Mouse (Mus musculus) hindbrain, embryonic 10.5 days (tissue): ENCODE data around the gene Usp50. TPM values are rescaled to one million over a fixed set of nuclear protein-coding genes. Genes with fewer than 3 reads are reported as not detected.

Experiments
- DNase-seq: peaks from one replicate; pipeline ENCODE4 v3.0.0-alpha.2; 2017; ENCODE audit warnings: low spot score
- H3K27ac ChIP-seq: fragments of 300-500 bp; sonication (generic); 2 replicates; pipeline ENCODE4 v1.5.1; 2016; ENCODE audit warnings: mild to moderate bottlenecking, moderate library complexity
- H3K27me3 ChIP-seq: fragments of 300-500 bp; sonication (generic); 2 replicates; pipeline ENCODE4 v1.6.1; 2016; ENCODE audit warnings: mild to moderate bottlenecking; ENCODE audit not compliant: poor library complexity, insufficient read depth, severe bottlenecking
- H3K36me3 ChIP-seq: fragments of 300-500 bp; sonication (generic); 2 replicates; pipeline ENCODE4 v1.6.1; 2016; ENCODE audit warnings: mild to moderate bottlenecking, moderate library complexity
- H3K4me1 ChIP-seq: fragments of 300-500 bp; sonication (generic); replicated peaks from 2 replicates; pipeline ENCODE4 v1.6.1; 2016; ENCODE audit warnings: mild to moderate bottlenecking
- H3K4me3 ChIP-seq: fragments of 300-500 bp; sonication (generic); 2 replicates; pipeline ENCODE4 v1.5.1; 2016; ENCODE audit warnings: mild to moderate bottlenecking, moderate library complexity
- H3K9me3 ChIP-seq: fragments of 300-500 bp; sonication (generic); 2 replicates; pipeline ENCODE4 v1.6.1; 2016; ENCODE audit warnings: mild to moderate bottlenecking, moderate library complexity
- WGBS: fragments of 180-500 bp; shearing (Covaris S2); methylation state at CpG from one replicate; pipeline ENCODE4 v1.1.7; 2016; 5-methylcytosine and 5-hydroxymethylcytosine counted together
- polyA plus RNA-seq: library from polyadenylated mRNA; unstranded; fragments of >200 nt; fragmentation: Nextera tagmentation; extraction: Ambion mirVana; gene quantifications from 2 replicates; pipeline ENCODE4 v1.2.1, GENCODE M21; 2016

The Usp50 gene
- polyA plus RNA-seq, 1 experiment from 2014 or later: 2.1 TPM

DNA sequence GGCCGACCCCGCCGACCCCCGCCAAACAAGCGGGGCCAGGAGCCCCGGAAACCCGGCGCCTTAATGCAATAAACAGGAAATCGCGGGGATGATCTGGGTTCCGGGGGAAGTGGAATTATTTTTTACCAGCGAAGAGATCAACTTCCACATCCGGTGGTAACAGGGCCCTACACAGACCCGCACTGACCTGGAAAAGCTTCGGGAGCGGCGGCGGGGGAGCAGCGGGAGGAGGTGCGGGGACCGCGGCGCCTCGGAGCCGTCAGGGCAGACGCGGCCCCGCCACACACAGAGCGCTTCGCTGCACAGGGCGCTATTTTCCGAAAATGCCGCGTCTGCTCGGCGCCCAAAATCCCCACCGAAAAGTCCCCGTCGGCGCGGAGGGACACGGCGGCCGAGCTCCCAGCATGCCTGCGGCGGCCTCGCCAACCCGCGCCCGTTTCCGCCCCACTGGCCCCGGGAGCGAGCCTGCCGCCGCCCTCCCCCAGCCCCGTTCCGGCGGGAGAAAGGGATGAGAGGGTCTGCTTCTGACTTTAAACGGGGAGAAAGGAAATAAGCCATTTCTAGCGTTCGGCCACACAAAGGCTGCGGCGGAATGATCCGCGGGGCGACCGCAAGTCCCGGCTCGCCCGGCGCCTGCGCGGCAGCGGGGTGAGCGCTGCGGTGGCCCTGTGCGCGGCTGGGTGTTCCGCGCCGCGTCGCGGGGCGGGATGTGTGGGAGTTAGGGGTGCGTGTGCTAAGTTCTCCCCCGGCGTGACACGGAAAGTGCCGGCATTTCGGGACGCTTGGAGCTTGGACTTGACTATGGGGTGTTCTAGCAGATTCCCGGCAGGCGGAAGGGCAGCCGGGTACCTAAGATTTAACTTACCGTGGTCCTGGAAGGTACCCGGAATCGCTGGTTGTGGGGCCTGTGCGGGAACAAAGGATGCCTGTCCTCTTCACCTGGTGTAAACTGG is 107.8 kb downstream of the Usp50 start:
- Histone ChIP-seq H3K27ac (peak overlapping the region; percentile 100), H3K4me3 (peak overlapping the region; percentile 94), H3K4me1 (peaks cover 39% of the 10 kb centered on the region), H3K36me3 (peaks cover 38% of the 10 kb centered on the region), H3K9me3 (peaks cover 3% of the 10 kb centered on the region; the same call in 1 of the 2 replicates), H3K27me3 (no peaks in the 10 kb centered on the region)
- under 1% methylated on average over 99 of the region's 99 CpGs for WGBS
- peak; percentile 89 for DNase-seq

DNA sequence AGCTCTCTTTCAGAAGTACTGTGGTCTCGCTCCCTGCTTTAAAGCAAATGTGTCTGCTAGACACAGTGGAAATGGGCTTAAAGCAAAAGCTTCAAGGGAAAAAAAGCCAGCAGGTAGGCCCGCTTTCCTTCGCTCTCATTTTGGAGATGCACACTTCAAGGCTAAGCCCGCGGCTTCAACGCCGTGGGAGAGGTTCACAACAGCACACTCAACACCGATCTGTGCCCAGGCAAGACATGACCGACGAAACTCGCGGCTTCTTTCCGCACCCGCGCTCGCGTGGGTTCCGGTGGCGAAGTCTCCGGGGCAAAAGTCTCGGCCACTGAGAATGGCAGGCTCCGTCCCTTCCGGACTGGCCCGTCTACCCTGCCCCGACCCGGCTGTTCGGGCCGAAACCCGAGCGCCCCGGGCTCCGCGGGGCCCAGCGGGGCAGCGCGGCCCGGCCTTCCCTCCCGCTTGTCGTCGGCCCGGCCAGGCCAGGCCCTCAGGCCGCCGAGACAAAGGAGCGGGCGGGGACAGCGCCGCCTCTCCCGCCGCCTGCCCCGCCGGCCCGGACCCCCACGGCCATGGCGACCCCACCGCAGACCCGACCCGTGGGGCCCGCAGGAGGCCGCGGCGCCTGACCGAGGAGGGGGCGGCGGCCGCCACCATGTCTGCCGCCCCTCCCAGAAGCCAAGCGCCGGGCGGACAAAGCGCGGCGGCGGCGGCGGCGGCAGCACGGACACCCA is 108.7 kb downstream of the Usp50 start:
- H3K36me3 ChIP-seq: peaks cover 34% of the 10 kb centered on the region
- H3K27me3 ChIP-seq: no peaks in the 10 kb centered on the region
- H3K27ac ChIP-seq: peak overlapping the region; percentile 100
- H3K4me1 ChIP-seq: peaks cover 39% of the 10 kb centered on the region
- peak; percentile 74 for DNase-seq
- peak overlapping the region; percentile 94 for H3K4me3 ChIP-seq
- WGBS: under 1% methylated on average over 76 of the region's 77 CpGs
- no peaks in the 10 kb centered on the region for H3K9me3 ChIP-seq

DNA sequence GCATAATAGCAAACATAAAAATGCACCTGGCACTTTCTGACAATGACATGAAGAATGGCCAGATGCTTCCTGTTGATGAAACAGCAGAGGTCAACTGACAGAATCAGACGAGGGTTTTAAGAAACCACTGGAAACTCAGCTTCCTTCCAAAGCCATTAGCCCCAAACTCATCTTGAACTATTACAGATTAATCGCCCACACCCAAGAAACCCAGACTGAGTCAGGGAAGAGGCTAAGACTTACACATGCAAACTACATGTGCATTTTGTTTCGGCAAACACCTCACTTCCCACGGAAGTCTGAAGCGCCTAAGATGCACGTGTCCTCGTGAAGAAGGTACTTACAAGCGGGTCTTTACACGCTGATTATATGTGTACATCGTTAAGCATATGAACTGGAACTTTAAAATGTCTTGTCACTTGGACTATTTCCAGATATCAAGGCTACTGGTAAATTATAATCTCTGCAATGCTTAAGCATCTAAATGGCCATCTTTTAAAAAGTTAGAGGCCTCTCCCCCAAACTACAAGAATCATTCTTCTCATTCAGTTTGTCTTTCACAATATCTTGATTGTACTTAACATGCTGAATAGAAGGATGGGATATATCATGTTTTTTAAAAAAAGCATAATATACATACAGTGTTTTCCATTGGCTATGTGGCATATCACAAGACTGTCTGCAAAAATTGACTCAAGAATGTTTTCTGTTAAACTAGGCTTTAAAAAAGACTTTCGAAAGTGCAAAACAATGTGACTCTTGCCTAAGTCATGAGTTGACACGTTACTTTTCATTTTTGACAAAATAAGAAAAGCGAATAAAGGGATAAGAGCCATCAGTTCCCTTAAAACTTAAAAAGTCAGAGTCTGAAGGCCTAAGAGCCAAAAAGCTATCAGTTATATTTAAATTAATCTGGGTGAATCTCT is 109.7 kb downstream of the Usp50 start:
- Histone ChIP-seq H3K9me3 (no peaks in the 10 kb centered on the region), H3K4me3 (peak overlapping the region; percentile 94), H3K27ac (peak overlapping the region; percentile 100), H3K4me1 (peaks cover 39% of the 10 kb centered on the region), H3K36me3 (peaks cover 29% of the 10 kb centered on the region), H3K27me3 (no peaks in the 10 kb centered on the region)
- no peak for DNase-seq
- 76% methylated on average over 13 of the region's 13 CpGs for WGBS

GRCm38 (mm10) chr2:126668621-126669252 is 114.5 kb downstream of the Usp50 start:
- Histone ChIP-seq H3K4me1 (peaks cover 24% of the 10 kb centered on the region), H3K36me3 (peaks cover 21% of the 10 kb centered on the region), H3K27me3 (no peaks in the 10 kb centered on the region), H3K9me3 (no peaks in the 10 kb centered on the region), H3K4me3 (no peak overlapping the region), H3K27ac (no peak overlapping the region)
- DNase-seq: no peak
- WGBS: 94% methylated on average over 5 of the region's 5 CpGs

GRCm38 (mm10) chr2:126665984-126666383 is 117.3 kb downstream of the Usp50 start:
- no peaks in the 10 kb centered on the region for H3K27me3 ChIP-seq
- no peaks in the 10 kb centered on the region for H3K4me1 ChIP-seq
- 93% methylated on average over 3 of the region's 3 CpGs for WGBS
- H3K9me3 ChIP-seq: no peaks in the 10 kb centered on the region
- H3K4me3 ChIP-seq: no peak overlapping the region
- no peak for DNase-seq
- no peak overlapping the region for H3K27ac ChIP-seq
- H3K36me3 ChIP-seq: peaks cover 19% of the 10 kb centered on the region

- Histone ChIP-seq H3K4me1 (no peaks in the 10 kb centered on the region), H3K4me3 (no peak overlapping the region), H3K9me3 (no peaks in the 10 kb centered on the region), H3K36me3 (peaks cover 11% of the 10 kb centered on the region), H3K27ac (no peak overlapping the region), H3K27me3 (no peaks in the 10 kb centered on the region)
- WGBS: 71% methylated on average over 4 of the region's 4 CpGs
- no peak for DNase-seq
Observed at GRCm38 (mm10) chr2:126663481-126663880, 119.8 kb downstream of the Usp50 start.

Other genes with a start within 250 kb of the Usp50 start
- 0.58 and 1.4 TPM in 2 replicates for gene Slc27a2, start 231.1 kb downstream of the Usp50 start, polyA plus RNA-seq
- 0.62 and 2.1 TPM in 2 replicates for gene Hdc, start 164.2 kb downstream of the Usp50 start, polyA plus RNA-seq
- gene Gabpb1, start 107.1 kb downstream of the Usp50 start, polyA plus RNA-seq: 70.9 and 75.8 TPM in 2 replicates
- gene Usp8, start 76.1 kb downstream of the Usp50 start, polyA plus RNA-seq: 34.3 and 38.7 TPM in 2 replicates
- 28.5 and 40.3 TPM in 2 replicates for gene Trpm7, start 92.8 kb upstream of the Usp50 start, polyA plus RNA-seq
- 29.3 and 30.9 TPM in 2 replicates for gene Sppl2a, start 149.8 kb upstream of the Usp50 start, polyA plus RNA-seq
- gene Ap4e1, start 225.2 kb upstream of the Usp50 start, polyA plus RNA-seq: 12.5 and 13.1 TPM in 2 replicates